Mouse (Mus musculus): ENCODE measurements around the gene Gpatch8. TPM values are rescaled to one million over a fixed set of nuclear protein-coding genes. Genes with fewer than 3 reads are reported as not detected.

Gpatch8 gene
- polyA plus RNA-seq, 1 experiment from 2014 or later, result 42.5 TPM

DNA sequence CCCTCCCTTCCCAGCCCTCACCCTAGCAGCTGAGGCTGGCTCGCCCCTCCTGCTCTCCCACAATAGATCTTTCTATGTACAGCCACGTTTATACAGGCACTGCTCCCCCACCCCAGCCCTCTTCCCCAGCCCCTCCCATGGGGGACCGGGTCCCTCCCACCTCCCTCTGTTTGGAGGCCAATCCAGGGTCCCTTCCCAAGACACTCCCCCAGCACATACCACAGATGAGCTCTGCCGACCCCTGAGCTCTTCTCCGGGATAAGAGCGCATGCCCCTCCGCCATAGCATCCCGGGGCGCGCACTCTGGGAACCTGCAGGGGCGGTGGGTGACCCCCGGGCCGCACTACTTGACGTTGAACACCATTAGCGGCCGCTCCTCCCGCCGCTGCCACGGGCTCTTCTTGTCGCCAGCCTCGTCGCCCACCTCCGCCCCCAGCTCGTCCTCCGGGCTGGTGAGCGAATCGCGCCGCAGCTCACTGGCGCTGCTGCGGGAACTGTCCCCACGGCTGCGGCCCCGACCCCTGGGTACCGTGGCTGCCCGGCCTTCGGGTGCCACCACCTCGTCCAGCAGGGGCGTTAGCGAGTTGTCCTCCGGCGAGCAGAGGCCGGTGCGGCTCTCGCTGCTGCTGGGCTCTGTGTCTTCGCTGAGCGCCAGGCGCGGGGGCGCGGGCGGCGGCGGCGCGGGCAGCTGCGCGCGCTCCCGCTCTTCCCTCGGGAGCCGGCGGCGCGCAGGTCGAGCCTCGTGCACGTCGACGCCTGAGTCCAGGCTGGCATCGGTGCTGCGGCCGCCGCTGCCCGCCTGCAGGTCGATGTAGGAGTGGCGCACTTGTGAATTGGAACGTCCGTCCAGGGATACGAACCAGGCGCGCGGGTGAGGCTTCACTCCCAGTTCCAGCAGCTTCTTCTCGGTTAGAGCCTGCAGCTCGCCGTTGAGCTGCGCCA lies 118.8 kb downstream of the Gpatch8 start:
- H3K4me2 ChIP-seq, result peak overlapping the region; percentile 59
- peaks cover 11% of the 10 kb centered on the region for H3K27me3 ChIP-seq (ENCODE audit: control insufficient read depth, insufficient read depth, low read length)
- peaks cover 25% of the 10 kb centered on the region for H3K36me3 ChIP-seq (ENCODE audit: control insufficient read depth, insufficient read depth, low read length)
- peaks cover 20% of the 10 kb centered on the region for H3K4me1 ChIP-seq (ENCODE audit: control insufficient read depth, insufficient read depth, low read length)
- 7% methylated on average over 72 of the region's 87 CpGs for WGBS
- H3K27ac ChIP-seq (ENCODE audit: low read depth, low read length), result peak overlapping the region; percentile 48
- H3K9me3 ChIP-seq (ENCODE audit: control insufficient read depth, low read length), result no peaks in the 10 kb centered on the region
- DNase-seq (ENCODE audit: low spot score, missing footprints) (peak; percentile 93), ATAC-seq (ENCODE audit: low FRiP score) (peak; percentile 55)
- peak overlapping the region; percentile 31 for H3K4me3 ChIP-seq (ENCODE audit: low read depth, low read length)
- H3K9ac ChIP-seq (ENCODE audit: low read length), result peak overlapping the region; percentile 59; the same call in 1 of the 2 replicates

DNA sequence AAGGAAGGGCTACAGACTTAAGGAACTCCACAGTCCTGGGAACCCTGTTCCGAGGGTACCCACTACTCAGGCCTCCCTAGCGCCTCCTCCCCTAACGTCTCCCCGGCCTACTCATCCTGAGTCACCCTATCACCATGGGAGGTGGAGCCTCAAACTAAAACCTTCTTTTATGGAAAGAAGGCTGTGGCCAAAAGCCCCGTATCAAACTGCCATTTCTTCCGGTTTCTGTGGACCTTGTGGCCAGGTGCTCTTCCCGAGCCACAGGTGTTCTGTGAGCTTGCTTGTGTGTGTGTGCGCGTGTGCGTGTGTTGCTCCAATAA lies 119.8 kb downstream of the Gpatch8 start:
- ATAC-seq (ENCODE audit: low FRiP score) (no peak), DNase-seq (ENCODE audit: low spot score, missing footprints) (peak; percentile 82)
- H3K27ac ChIP-seq (ENCODE audit: low read depth, low read length), result no peak overlapping the region
- 89% methylated on average over 10 of the region's 10 CpGs for WGBS
- H3K4me3 ChIP-seq (ENCODE audit: low read depth, low read length), result no peak overlapping the region
- H3K9me3 ChIP-seq (ENCODE audit: control insufficient read depth, low read length), result no peaks in the 10 kb centered on the region
- H3K4me2 ChIP-seq, result no peak overlapping the region
- peaks cover 19% of the 10 kb centered on the region for H3K36me3 ChIP-seq (ENCODE audit: control insufficient read depth, insufficient read depth, low read length)
- peaks cover 20% of the 10 kb centered on the region for H3K4me1 ChIP-seq (ENCODE audit: control insufficient read depth, insufficient read depth, low read length)
- peaks cover 11% of the 10 kb centered on the region for H3K27me3 ChIP-seq (ENCODE audit: control insufficient read depth, insufficient read depth, low read length)
- no peak overlapping the region for H3K9ac ChIP-seq (ENCODE audit: low read length)

DNA sequence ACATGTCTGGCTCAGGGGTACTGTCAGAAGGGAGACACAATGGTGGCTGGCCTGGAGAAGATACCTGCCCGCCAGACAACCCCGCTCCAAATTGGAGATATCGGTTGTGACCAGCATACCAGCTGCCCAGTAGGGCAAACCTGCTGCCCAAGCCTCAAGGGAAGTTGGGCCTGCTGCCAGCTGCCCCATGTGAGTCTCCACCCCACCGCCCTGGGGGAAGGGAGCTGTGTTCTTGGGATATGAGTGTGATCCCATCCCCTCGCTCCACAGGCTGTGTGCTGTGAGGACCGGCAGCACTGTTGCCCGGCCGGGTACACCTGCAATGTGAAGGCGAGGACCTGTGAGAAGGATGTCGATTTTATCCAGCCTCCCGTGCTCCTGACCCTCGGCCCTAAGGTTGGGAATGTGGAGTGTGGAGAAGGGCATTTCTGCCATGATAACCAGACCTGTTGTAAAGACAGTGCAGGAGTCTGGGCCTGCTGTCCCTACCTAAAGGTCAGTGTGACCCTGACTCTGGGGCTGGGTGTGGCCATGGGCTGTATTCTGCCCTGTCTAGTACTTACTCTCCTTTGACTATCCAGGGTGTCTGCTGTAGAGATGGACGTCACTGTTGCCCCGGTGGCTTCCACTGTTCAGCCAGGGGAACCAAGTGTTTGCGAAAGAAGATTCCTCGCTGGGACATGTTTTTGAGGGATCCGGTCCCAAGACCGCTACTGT lies 120.3 kb downstream of the Gpatch8 start:
- H3K4me1 ChIP-seq (ENCODE audit: control insufficient read depth, insufficient read depth, low read length), result peaks cover 20% of the 10 kb centered on the region
- WGBS, result 96% methylated on average over 18 of the region's 18 CpGs
- H3K27me3 ChIP-seq (ENCODE audit: control insufficient read depth, insufficient read depth, low read length), result peaks cover 11% of the 10 kb centered on the region
- H3K4me3 ChIP-seq (ENCODE audit: low read depth, low read length), result no peak overlapping the region
- H3K27ac ChIP-seq (ENCODE audit: low read depth, low read length), result no peak overlapping the region
- DNase-seq (ENCODE audit: low spot score, missing footprints) (peak; percentile 82), ATAC-seq (ENCODE audit: low FRiP score) (no peak)
- no peak overlapping the region for H3K4me2 ChIP-seq
- H3K9me3 ChIP-seq (ENCODE audit: control insufficient read depth, low read length), result no peaks in the 10 kb centered on the region
- no peak overlapping the region for H3K9ac ChIP-seq (ENCODE audit: low read length)
- peaks cover 14% of the 10 kb centered on the region for H3K36me3 ChIP-seq (ENCODE audit: control insufficient read depth, insufficient read depth, low read length)

DNA sequence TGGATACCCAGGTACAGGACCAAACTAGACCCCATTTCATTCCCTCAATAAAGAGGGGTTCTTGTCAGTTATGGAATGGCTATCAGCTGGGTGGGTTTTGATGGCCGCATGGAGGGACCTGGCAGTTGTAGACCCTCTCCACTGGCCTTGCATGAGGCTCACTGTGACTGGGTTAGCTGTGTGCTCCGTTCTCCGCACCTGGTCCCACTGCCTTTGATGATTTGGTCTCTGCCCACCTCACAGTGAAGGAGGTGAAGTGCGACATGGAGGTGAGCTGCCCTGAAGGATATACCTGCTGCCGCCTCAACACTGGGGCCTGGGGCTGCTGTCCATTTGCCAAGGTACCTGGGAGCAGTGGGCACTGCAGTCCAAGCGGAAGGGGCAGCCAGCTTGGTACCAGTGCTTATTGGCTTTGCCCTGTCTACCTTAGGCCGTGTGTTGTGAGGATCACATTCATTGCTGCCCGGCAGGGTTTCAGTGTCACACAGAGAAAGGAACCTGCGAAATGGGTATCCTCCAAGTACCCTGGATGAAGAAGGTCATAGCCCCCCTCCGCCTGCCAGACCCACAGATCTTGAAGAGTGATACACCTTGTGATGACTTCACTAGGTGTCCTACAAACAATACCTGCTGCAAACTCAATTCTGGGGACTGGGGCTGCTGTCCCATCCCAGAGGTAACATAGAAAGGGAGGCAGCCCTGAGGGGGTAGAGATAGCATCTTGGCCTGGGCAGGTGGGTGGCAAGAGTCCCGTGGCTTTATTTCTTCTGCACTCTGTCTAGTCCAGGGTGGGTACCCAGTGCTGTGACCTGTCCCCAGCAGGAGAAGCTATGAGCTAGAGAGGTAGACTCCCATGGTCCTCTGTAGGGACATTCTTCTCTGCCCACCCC lies 121.1 kb downstream of the Gpatch8 start:
- DNase-seq (ENCODE audit: low spot score, missing footprints) (peak; percentile 81), ATAC-seq (ENCODE audit: low FRiP score) (no peak)
- Histone ChIP-seq H3K9ac (ENCODE audit: low read length) (no peak overlapping the region), H3K4me3 (ENCODE audit: low read depth, low read length) (no peak overlapping the region), H3K4me2 (no peak overlapping the region), H3K27me3 (ENCODE audit: control insufficient read depth, insufficient read depth, low read length) (peaks cover 11% of the 10 kb centered on the region), H3K9me3 (ENCODE audit: control insufficient read depth, low read length) (no peaks in the 10 kb centered on the region), H3K27ac (ENCODE audit: low read depth, low read length) (no peak overlapping the region), H3K36me3 (ENCODE audit: control insufficient read depth, insufficient read depth, low read length) (peaks cover 14% of the 10 kb centered on the region), H3K4me1 (ENCODE audit: control insufficient read depth, insufficient read depth, low read length) (peaks cover 20% of the 10 kb centered on the region)
- 96% methylated on average over 11 of the region's 11 CpGs for WGBS

DNA sequence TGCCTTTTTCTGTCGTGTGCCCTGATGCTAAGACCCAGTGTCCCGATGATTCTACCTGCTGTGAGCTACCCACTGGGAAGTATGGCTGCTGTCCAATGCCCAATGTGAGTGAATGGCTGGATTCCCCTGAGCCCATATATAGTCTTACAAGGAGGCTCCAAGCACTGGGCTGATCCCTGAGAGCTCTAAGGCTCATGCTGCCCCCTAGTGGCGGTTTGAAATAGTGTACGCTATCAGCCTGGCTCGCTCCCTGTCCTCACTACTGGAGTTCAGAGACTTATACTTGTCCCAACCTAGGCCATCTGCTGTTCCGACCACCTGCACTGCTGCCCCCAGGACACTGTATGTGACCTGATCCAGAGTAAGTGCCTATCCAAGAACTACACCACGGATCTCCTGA lies 121.8 kb downstream of the Gpatch8 start:
- Histone ChIP-seq H3K4me1 (ENCODE audit: control insufficient read depth, insufficient read depth, low read length) (peaks cover 24% of the 10 kb centered on the region), H3K27me3 (ENCODE audit: control insufficient read depth, insufficient read depth, low read length) (peaks cover 11% of the 10 kb centered on the region), H3K9ac (ENCODE audit: low read length) (no peak overlapping the region), H3K27ac (ENCODE audit: low read depth, low read length) (no peak overlapping the region), H3K9me3 (ENCODE audit: control insufficient read depth, low read length) (no peaks in the 10 kb centered on the region), H3K4me3 (ENCODE audit: low read depth, low read length) (no peak overlapping the region), H3K36me3 (ENCODE audit: control insufficient read depth, insufficient read depth, low read length) (peaks cover 9% of the 10 kb centered on the region), H3K4me2 (no peak overlapping the region)
- 10% methylated on average over 7 of the region's 7 CpGs for WGBS
- 0 out of 2 replicates have a peak, but pooled peaks have one; percentile 19 for ATAC-seq (ENCODE audit: low FRiP score)
- peak; percentile 99 for DNase-seq (ENCODE audit: low spot score, missing footprints)

DNA sequence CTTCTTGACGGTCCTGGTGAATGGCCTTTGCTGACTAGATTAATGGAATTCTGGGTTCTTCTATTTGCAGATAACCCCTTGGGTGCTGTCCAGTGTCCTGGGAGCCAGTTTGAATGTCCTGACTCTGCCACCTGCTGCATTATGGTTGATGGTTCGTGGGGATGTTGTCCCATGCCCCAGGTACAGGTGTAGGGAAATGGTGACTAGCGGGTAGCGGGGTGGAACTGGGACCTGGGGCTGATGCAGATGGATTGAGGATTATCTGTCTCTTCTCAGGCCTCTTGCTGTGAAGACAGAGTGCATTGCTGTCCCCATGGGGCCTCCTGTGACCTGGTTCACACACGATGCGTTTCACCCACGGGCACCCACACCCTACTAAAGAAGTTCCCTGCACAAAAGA lies 122.3 kb downstream of the Gpatch8 start:
- Histone ChIP-seq H3K9me3 (ENCODE audit: control insufficient read depth, low read length) (no peaks in the 10 kb centered on the region), H3K36me3 (ENCODE audit: control insufficient read depth, insufficient read depth, low read length) (peaks cover 9% of the 10 kb centered on the region), H3K27ac (ENCODE audit: low read depth, low read length) (no peak overlapping the region), H3K9ac (ENCODE audit: low read length) (no peak overlapping the region), H3K4me2 (no peak overlapping the region), H3K27me3 (ENCODE audit: control insufficient read depth, insufficient read depth, low read length) (peaks cover 5% of the 10 kb centered on the region), H3K4me1 (ENCODE audit: control insufficient read depth, insufficient read depth, low read length) (peaks cover 21% of the 10 kb centered on the region), H3K4me3 (ENCODE audit: low read depth, low read length) (no peak overlapping the region)
- DNase-seq (ENCODE audit: low spot score, missing footprints), result no peak
- 92% methylated on average over 7 of the region's 7 CpGs for WGBS
- ATAC-seq (ENCODE audit: low FRiP score), result no peak

DNA sequence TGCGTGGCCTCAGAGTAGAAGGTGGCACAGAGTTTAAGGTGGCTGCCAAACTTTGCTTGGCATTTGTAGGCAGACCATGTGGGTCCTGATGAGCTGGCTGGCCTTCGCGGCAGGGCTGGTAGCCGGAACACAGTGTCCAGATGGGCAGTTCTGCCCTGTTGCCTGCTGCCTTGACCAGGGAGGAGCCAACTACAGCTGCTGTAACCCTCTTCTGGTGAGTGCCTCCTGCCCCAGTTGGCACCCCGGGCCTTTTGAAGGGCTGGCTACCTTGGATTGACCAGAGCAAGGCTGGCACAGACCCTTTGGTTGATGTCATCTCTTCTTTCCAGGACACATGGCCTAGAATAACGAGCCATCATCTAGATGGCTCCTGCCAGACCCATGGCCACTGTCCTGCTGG lies 123.3 kb downstream of the Gpatch8 start:
- Histone ChIP-seq H3K27ac (ENCODE audit: low read depth, low read length) (no peak overlapping the region), H3K36me3 (ENCODE audit: control insufficient read depth, insufficient read depth, low read length) (peaks cover 8% of the 10 kb centered on the region), H3K4me1 (ENCODE audit: control insufficient read depth, insufficient read depth, low read length) (peaks cover 17% of the 10 kb centered on the region), H3K4me2 (no peak overlapping the region), H3K9ac (ENCODE audit: low read length) (no peak overlapping the region), H3K27me3 (ENCODE audit: control insufficient read depth, insufficient read depth, low read length) (peaks cover 2% of the 10 kb centered on the region), H3K9me3 (ENCODE audit: control insufficient read depth, low read length) (no peaks in the 10 kb centered on the region), H3K4me3 (ENCODE audit: low read depth, low read length) (no peak overlapping the region)
- ATAC-seq (ENCODE audit: low FRiP score), result no peak
- DNase-seq (ENCODE audit: low spot score, missing footprints), result no peak
- 94% methylated on average over 6 of the region's 6 CpGs for WGBS

DNA sequence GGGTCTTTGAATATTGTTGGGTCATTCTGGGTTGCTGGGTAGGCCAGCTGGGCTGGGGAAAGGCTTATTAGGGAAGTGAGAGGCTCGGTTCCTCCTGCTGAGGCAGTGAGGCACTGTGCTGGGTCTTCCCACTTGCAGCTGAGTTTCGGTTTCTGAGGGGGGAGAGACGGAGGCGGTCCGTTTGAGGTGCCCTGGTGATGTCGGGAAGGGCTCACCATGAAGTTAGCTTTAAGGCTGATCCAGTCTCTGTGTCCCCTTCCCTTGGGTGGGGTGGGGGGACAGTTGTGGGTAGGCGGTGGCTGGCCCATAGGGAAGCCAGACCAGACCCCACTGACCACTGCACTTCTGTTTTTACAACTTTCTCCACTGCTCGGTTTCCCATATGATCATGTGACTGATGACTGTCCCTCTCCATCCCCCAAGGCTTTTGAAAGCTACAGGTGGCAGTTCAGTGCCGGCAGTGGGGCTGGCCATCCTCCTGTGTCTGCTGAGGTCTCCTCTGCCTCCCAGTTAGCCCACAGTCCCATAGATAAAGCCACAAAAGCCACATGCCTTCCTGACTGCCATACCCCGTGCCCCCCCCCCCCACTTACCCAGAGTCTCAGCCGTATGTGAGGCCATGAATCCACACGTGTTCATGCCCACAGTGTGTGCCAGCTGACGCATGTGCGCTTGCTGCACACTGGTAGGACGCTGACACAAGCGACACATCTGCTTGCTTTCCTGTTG lies 123.9 kb downstream of the Gpatch8 start:
- ATAC-seq (ENCODE audit: low FRiP score), result no peak
- peaks cover 11% of the 10 kb centered on the region for H3K4me1 ChIP-seq (ENCODE audit: control insufficient read depth, insufficient read depth, low read length)
- H3K9ac ChIP-seq (ENCODE audit: low read length), result no peak overlapping the region
- no peak overlapping the region for H3K4me2 ChIP-seq
- WGBS, result 70% methylated on average over 16 of the region's 16 CpGs
- DNase-seq (ENCODE audit: low spot score, missing footprints), result no peak
- no peaks in the 10 kb centered on the region for H3K27me3 ChIP-seq (ENCODE audit: control insufficient read depth, insufficient read depth, low read length)
- peaks cover 6% of the 10 kb centered on the region; the same call in 1 of the 2 replicates for H3K36me3 ChIP-seq (ENCODE audit: control insufficient read depth, insufficient read depth, low read length)
- H3K27ac ChIP-seq (ENCODE audit: low read depth, low read length), result no peak overlapping the region
- no peaks in the 10 kb centered on the region for H3K9me3 ChIP-seq (ENCODE audit: control insufficient read depth, low read length)
- H3K4me3 ChIP-seq (ENCODE audit: low read depth, low read length), result no peak overlapping the region
